Mouse (Mus musculus) small intestine, adult 10 weeks (tissue): ENCODE data around the gene Gtf2a1. TPM values are rescaled to one million over a fixed set of nuclear protein-coding genes. Genes with fewer than 3 reads are reported as not detected.

Experiments
- polyA plus RNA-seq: library from polyadenylated mRNA; stranded (reverse); fragments of 350-450 nt; fragmentation: Illumina TruSeq; extraction: RNeasy Lipid Tissue Mini Kit (QIAGEN cat#74804); gene quantifications from one replicate; pipeline ENCODE4 v1.2.3, GENCODE M21; 2014; ENCODE audit warnings: low replicate concordance

The Gtf2a1 gene
- 21.3 TPM for polyA plus RNA-seq

GRCm38 (mm10) chr12:91589847-91590690 lies at the start of gene Gtf2a1:
TSS of gene Gtf2a1 (minus strand) at chr12:91590487.

Other genes starting within 250 kb of the Gtf2a1 start
- 5.2 TPM for gene Cep128, start 206.1 kb downstream of the Gtf2a1 start, polyA plus RNA-seq
- 0.56 TPM for gene Tshr, start 205.9 kb downstream of the Gtf2a1 start, polyA plus RNA-seq
- gene Ston2, start 197.9 kb upstream of the Gtf2a1 start, polyA plus RNA-seq = 15.2 TPM